Mouse (Mus musculus) bone marrow macrophage, adult 2 months (primary cell): ENCODE measurements around the gene Fbxw5. TPM values are rescaled to one million over a fixed set of nuclear protein-coding genes. Genes with fewer than 3 reads are reported as not detected.

ENCODE experiments used
- H3K27ac ChIP-seq: 2 replicates; pipeline ENCODE4 v1.5.1; 2012; ENCODE audit warnings: low read depth, low read length; ENCODE audit not compliant: insufficient read depth
- H3K4me1 ChIP-seq: 2 replicates; pipeline ENCODE4 v1.6.1; 2012; ENCODE audit warnings: low read length; ENCODE audit not compliant: control insufficient read depth, insufficient read depth
- H3K4me3 ChIP-seq: 2 replicates; pipeline ENCODE4 v1.5.1; 2012; ENCODE audit warnings: mild to moderate bottlenecking, low read length, moderate library complexity; ENCODE audit not compliant: insufficient read depth
- CTCF ChIP-seq: IDR thresholded peaks from 2 replicates; pipeline ENCODE4 v1.5.1; 2012; ENCODE audit warnings: low read depth, mild to moderate bottlenecking, low read length, moderate library complexity
- POLR2A ChIP-seq: IDR thresholded peaks from 2 replicates; pipeline ENCODE4 v1.6.1; 2012; ENCODE audit warnings: mild to moderate bottlenecking, low read depth, low read length, borderline replicate concordance
- polyA plus RNA-seq: library from polyadenylated mRNA; stranded (reverse); fragments of >200 nt; gene quantifications from 2 replicates; pipeline ENCODE4 v1.2.4, GENCODE M21; 2012; ENCODE audit not compliant: missing spikeins, insufficient read depth, insufficient read length

Fbxw5 gene
- polyA plus RNA-seq, 1 experiment: 35.4 TPM

DNA sequence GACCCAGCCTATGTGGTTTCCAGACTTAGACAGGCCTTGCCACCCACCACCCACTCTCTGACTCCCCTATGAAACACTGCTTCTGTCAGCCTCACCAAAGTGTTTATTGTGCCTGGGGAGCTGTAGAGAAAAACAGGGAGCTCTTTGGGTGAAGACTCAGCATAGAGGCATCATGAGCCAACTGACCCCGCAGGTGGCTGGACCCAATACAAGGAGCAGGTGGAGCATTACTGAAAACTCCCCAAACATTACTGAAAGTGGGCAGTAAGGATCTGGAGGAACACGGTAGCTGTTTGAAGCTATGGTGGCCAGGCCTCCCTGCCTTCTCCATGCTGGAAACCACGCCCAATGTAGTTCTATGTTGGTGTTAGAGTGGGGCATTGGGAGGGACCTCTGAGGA lies 36.9 kb upstream of the Fbxw5 start:
- H3K4me3 ChIP-seq: no peak overlapping the region
- no peak for TF ChIP-seq POLR2A
- no peak for TF ChIP-seq CTCF
- H3K27ac ChIP-seq: no peak overlapping the region
- H3K4me1 ChIP-seq: peaks cover 17% of the 10 kb centered on the region

GRCm38 (mm10) chr2:25465256-25465655 lies 35.3 kb upstream of the Fbxw5 start:
- H3K4me1 ChIP-seq: peaks cover 14% of the 10 kb centered on the region
- H3K4me3 ChIP-seq: no peak overlapping the region
- H3K27ac ChIP-seq: no peak overlapping the region
- TF ChIP-seq POLR2A: no peak
- no peak for TF ChIP-seq CTCF

DNA sequence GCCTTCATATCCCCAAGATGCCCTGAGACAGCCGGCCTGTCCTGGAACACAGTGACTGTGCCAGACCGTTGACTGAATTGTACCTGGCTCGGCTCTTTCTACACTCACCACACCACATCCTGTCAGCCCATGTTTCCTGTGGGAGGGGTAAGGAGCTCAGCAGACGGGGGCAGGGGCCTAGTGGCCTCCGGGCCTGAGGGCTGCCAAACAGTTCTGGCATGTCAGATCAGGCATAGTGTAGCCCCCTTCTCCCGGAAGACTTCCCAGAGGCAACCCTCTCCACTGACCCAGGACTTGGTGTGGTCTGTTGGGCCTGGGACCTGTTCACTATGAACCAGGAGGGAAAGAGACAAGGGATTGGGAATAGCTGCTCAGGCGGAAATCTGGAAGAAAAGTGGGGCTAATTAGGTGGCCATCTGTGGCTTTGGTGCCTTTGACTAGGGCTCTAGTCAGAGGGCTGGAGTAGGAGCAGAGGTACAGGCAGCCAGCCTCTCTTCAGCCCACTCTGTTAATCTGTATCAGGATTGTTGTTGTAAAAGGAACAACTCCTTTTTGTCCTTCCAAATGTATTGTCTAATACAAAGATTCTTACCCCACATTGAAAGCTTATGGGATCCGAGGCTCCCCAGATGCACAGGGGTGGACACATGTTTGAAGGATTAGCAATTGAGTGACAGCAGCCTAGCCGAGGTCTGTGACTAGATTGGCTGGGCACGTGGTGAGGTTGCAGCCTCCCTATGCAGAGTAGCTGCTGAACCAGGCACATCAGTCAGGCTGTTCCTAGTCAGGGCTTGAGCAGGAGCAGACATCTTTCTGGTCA lies 34.5 kb upstream of the Fbxw5 start:
- H3K27ac ChIP-seq: no peak overlapping the region
- peaks cover 14% of the 10 kb centered on the region for H3K4me1 ChIP-seq
- no peak overlapping the region for H3K4me3 ChIP-seq
- no peak for TF ChIP-seq CTCF
- TF ChIP-seq POLR2A: no peak

- H3K4me1 ChIP-seq: peaks cover 5% of the 10 kb centered on the region; the same call in 1 of the 2 replicates
- no peak overlapping the region for H3K27ac ChIP-seq
- H3K4me3 ChIP-seq: no peak overlapping the region
- TF ChIP-seq POLR2A: no peak
- no peak for TF ChIP-seq CTCF
Observed at GRCm38 (mm10) chr2:25467606-25468303, 32.8 kb upstream of the Fbxw5 start.

DNA sequence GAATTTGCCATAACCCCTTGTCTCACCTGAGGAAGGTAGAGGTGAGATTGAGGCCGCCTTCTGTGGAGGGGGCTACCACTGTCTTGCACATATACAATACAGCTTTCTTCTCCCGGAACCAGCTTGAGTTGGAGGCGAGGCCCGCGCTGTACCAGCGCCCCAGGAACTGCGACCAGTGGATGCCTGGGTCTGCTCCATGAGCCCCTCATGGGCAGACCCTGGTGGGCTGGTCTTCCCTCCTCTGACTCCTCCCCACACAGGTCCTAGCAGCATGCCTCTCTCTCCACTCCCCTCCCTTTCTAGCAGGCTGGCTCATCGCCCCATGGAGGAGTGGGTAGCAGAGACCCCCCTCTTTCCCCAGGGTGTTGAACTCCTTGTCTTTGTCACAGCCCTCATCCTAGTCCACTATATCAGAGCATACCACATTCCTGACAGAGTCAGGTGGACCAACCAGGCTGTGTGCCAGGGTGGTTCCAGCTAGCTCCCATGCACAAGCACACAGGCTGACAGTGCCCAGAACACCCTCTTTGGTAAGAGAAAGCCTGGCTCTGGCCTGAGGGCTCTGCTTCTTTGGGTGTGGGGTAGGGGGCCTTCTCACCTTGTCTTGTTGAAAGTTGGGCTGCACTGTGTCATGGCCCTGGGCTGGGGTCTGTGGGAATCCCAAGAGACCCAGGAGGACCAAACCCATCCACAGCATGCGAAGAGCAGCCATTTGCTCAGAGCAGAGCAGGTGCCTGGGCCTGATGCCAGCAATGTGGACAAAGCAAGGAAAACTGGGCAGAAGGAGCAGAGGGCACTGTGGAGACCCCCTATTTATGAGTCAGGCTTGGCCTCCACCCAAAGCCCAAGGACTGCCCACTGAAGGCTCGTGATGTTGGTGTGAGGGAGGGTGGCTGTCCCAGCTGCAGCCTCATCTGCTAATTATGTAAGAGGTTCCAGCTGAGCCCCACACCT lies 31.3 kb upstream of the Fbxw5 start:
- no peak overlapping the region for H3K27ac ChIP-seq
- TF ChIP-seq CTCF (no peak), POLR2A (no peak)
- peaks cover 5% of the 10 kb centered on the region; the same call in 1 of the 2 replicates for H3K4me1 ChIP-seq
- no peak overlapping the region for H3K4me3 ChIP-seq

DNA sequence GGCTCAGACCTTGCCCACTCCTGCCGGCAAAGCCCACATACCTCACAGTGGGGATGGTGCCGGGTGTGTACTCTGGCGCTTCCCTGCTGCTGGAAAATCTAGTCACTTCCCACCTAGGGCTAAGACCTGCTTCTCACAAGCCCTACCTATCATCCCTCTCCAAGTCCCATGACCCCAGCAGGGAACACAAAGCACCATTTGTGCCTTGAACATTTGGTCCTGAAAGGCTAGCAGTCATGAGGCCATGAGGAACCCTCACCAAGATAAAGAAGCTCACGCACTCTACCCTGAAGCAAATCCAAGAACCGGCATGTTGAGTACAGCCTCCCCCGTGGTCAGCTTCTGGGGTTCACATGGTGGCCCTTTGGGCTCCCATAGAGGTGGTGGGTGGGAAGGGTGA lies 30.6 kb upstream of the Fbxw5 start, which contains the start of gene Ptgds:
Ptgds (minus strand) TSS at position 78 of the 400 bp plus-strand sequence.
- no peak within 1 kb of the TSS for H3K27ac ChIP-seq
- TF ChIP-seq POLR2A: no peak
- TF ChIP-seq CTCF: no peak
- H3K4me1 ChIP-seq: peaks cover 5% of the 10 kb centered on the region; the same call in 1 of the 2 replicates
- no peak within 1 kb of the TSS for H3K4me3 ChIP-seq

GRCm38 (mm10) chr2:25472550-25472949 lies 28.0 kb upstream of the Fbxw5 start:
- Histone ChIP-seq H3K4me1 (no peaks in the 10 kb centered on the region), H3K27ac (no peak overlapping the region), H3K4me3 (no peak overlapping the region)
- no peak for TF ChIP-seq POLR2A
- TF ChIP-seq CTCF: no peak

- no peaks in the 10 kb centered on the region; the same call in 1 of the 2 replicates for H3K4me1 ChIP-seq
- TF ChIP-seq POLR2A (no peak), CTCF (no peak)
- no peak overlapping the region for H3K27ac ChIP-seq
- H3K4me3 ChIP-seq: no peak overlapping the region
Observed at GRCm38 (mm10) chr2:25477541-25477940, 23.0 kb upstream of the Fbxw5 start.

DNA sequence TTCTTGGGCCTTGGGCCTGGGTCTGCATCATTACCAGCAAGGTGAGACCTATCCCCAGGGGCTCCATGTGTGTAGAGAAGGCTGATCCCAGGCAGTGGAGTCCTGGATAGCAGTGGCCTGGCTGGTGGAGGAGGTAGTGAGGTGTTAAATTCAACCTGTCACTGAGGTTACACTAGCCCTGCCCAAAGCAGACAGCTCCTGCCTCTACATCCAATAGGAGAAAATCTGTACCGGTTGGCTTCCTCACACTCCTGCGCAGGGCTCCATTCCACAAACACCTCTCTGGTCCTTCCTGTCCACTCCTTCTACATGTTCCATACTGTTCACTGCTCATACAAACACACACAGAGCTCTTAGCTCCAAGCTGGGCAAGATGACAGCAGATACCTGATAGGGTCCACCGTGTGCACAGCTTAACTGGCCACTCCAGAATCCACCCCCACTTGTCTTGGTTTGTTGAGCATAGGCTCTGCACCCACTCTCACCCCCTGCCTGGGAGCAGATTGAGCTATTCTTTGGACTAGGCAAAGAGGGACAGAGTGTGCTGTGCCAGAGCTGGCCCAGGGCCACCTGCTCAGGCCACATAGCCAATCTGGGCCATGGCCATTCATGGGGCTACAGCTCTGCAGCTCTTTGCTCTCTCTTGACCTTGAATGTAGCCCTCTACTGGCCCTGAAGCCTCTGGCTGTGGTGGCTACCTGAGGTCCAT lies 22.4 kb upstream of the Fbxw5 start:
- H3K4me1 ChIP-seq: no peaks in the 10 kb centered on the region; the same call in 1 of the 2 replicates
- no peak overlapping the region for H3K27ac ChIP-seq
- no peak for TF ChIP-seq CTCF
- TF ChIP-seq POLR2A: no peak
- H3K4me3 ChIP-seq: no peak overlapping the region
